Mouse (Mus musculus): ENCODE measurements around the gene Mrps5.
A peak's percentile ranks its signal among the peaks of the same experiment; 100 is the strongest.
"Not testable (repeated sequence)": the region's sequence is repeated elsewhere in the genome, so short reads cannot be mapped to it uniquely, and the experiment has no call there.

Gene Mrps5

GRCm38 (mm10) chr2:127586694-127587513, at the start of gene Mrps5, which contains the start of gene Zfp661:
TSS of gene Mrps5 (plus strand) at chr2:127587222.
TSS of gene Zfp661 (minus strand) at chr2:127587094.
- peak; percentile 86 for DNase-seq (ENCODE audit: low spot score in 2 of 2)

GRCm38 (mm10) chr2:127537548-127537947, 49.5 kb upstream of the Mrps5 start:
- DNase-seq (ENCODE audit: low spot score in 2 of 2): no peak

- DNase-seq (ENCODE audit: low spot score in 2 of 2): no peak
Observed at GRCm38 (mm10) chr2:127539494-127539893, 47.5 kb upstream of the Mrps5 start.

- DNase-seq (ENCODE audit: low spot score in 2 of 2): no peak
Observed at GRCm38 (mm10) chr2:127541185-127541584, 45.8 kb upstream of the Mrps5 start, which contains the start of gene Prom2. TSS of gene Prom2 (minus strand) at chr2:127541467.

- no peak for DNase-seq (ENCODE audit: low spot score in 2 of 2)
Observed at GRCm38 (mm10) chr2:127541697-127542096, 45.3 kb upstream of the Mrps5 start.

GRCm38 (mm10) chr2:127548342-127549074, 38.5 kb upstream of the Mrps5 start:
- DNase-seq (ENCODE audit: low spot score in 2 of 2): no peak

GRCm38 (mm10) chr2:127549711-127550110, 37.3 kb upstream of the Mrps5 start:
- DNase-seq (ENCODE audit: low spot score in 2 of 2): no peak

- DNase-seq (ENCODE audit: low spot score in 2 of 2): peak in 1 of 2 experiments; percentile 23
Observed at GRCm38 (mm10) chr2:127550446-127550845, 36.6 kb upstream of the Mrps5 start.

GRCm38 (mm10) chr2:127551078-127551477, 35.9 kb upstream of the Mrps5 start:
- DNase-seq (ENCODE audit: low spot score in 2 of 2): peak; percentile 60 to 72

GRCm38 (mm10) chr2:127559070-127559966, 27.7 kb upstream of the Mrps5 start:
- DNase-seq (ENCODE audit: low spot score in 2 of 2): peak; percentile 97

GRCm38 (mm10) chr2:127573322-127573721, 13.7 kb upstream of the Mrps5 start:
- no peak for DNase-seq (ENCODE audit: low spot score in 2 of 2)

- peak; percentile 97 for DNase-seq (ENCODE audit: low spot score in 2 of 2)
Observed at GRCm38 (mm10) chr2:127584436-127584858, 2.6 kb upstream of the Mrps5 start.

GRCm38 (mm10) chr2:127587514-127587844, 457 bp downstream of the Mrps5 start:
- DNase-seq (ENCODE audit: low spot score in 2 of 2): no peak

GRCm38 (mm10) chr2:127588897-127589296, 1.9 kb downstream of the Mrps5 start:
- DNase-seq (ENCODE audit: low spot score in 2 of 2): no peak

GRCm38 (mm10) chr2:127590204-127590603, 3.2 kb downstream of the Mrps5 start:
- no peak for DNase-seq (ENCODE audit: low spot score in 2 of 2)

GRCm38 (mm10) chr2:127590840-127591239, 3.8 kb downstream of the Mrps5 start:
- DNase-seq (ENCODE audit: low spot score in 2 of 2): no peak

GRCm38 (mm10) chr2:127603383-127603782, 16.4 kb downstream of the Mrps5 start:
- DNase-seq (ENCODE audit: low spot score in 2 of 2): not testable (repeated sequence)

GRCm38 (mm10) chr2:127605203-127605602, 18.2 kb downstream of the Mrps5 start:
- DNase-seq (ENCODE audit: low spot score in 2 of 2): no peak

GRCm38 (mm10) chr2:127608234-127608633, 21.2 kb downstream of the Mrps5 start:
- DNase-seq (ENCODE audit: low spot score in 2 of 2): no peak

- DNase-seq (ENCODE audit: low spot score in 2 of 2): no peak
Observed at GRCm38 (mm10) chr2:127608986-127609385, 22.0 kb downstream of the Mrps5 start.

GRCm38 (mm10) chr2:127611386-127611785, 24.4 kb downstream of the Mrps5 start:
- no peak for DNase-seq (ENCODE audit: low spot score in 2 of 2)

- no peak for DNase-seq (ENCODE audit: low spot score in 2 of 2)
Observed at GRCm38 (mm10) chr2:127612288-127612687, 25.3 kb downstream of the Mrps5 start.

Data from right cerebral cortex, postnatal 10 days (tissue).